Mouse (Mus musculus) megakaryocyte-erythroid progenitor cell, adult 5-6 weeks (primary cell): ENCODE results near the gene Adamtsl1. TPM values are rescaled to one million over a fixed set of nuclear protein-coding genes. Genes with fewer than 3 reads are reported as not detected.
A peak's percentile ranks its signal among the peaks of the same experiment; 100 is the strongest.

Source experiments
- ATAC-seq: replicated peaks from 2 replicates; pipeline ENCODE4 v1.8.0; 2016; ENCODE audit warnings: mild to moderate bottlenecking, inconsistent platforms; ENCODE audit not compliant: severe bottlenecking, poor library complexity, low FRiP score, low TSS enrichment
- total RNA-seq, 2 experiments: library from RNA; stranded (forward) in 1 of 2; stranded (reverse) in 1 of 2; fragments of 200-1000, 215-1000 nt in 1 of 2; fragments of >200 nt in 1 of 2; fragmentation: Nextera tagmentation in 1 of 2; gene quantifications; 2 replicates each; pipeline ENCODE4 v1.2.3; 2014 to 2017

The Adamtsl1 gene
- total RNA-seq, 2 experiments from 2014 or later: not detected

DNA sequence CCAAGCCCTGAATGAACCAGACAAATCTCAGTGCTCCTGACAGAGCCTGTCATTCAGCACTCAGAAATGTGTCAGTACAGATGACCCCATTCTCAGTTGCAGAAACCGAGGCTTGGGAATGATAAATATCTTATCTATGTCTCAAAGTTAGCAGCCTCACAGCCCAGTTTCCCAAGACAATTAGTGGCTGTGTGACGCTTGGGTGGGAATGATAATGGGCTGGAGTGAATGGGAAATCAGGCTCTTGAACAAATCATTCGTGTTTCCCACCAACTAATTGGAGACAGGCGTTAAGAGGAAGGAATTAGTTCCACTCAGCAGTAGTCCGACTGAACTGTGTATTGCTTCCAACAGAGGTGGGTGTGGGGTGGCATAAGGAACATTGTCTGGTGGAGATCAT, 268.5 kb downstream of the Adamtsl1 start:
- ATAC-seq: no peak

DNA sequence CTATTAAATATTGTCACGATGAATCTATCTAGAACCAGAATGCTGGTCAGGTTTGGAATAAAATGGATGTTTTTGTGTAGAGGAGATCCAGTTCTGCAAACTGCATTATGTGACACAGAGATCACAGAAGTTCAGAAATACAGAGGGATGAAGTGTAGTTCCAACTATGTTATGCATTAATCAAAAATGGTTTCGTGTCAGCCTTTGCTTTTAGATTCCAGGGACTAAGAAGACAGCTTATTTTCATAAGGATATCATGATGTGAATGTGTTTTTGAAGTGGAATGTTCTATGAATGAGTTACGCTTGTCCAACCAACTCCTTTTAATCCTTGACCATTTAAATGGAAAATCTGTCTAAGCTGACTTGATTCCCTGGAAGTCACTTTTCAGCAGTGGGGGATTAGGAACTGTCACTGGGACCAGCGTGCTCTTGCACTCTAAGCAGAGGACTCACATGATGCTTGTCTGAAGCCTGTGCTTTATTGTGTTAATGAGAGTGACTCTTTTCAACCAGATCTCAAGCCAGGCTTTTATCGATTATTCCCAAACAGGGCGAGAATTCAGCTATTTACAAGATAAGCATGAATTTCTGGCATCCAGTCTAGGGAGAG, 269.9 kb downstream of the Adamtsl1 start:
- ATAC-seq: no peak

- no peak for ATAC-seq
Measured at GRCm38 (mm10) chr4:85784428-85784827, 270.5 kb downstream of the Adamtsl1 start.

DNA sequence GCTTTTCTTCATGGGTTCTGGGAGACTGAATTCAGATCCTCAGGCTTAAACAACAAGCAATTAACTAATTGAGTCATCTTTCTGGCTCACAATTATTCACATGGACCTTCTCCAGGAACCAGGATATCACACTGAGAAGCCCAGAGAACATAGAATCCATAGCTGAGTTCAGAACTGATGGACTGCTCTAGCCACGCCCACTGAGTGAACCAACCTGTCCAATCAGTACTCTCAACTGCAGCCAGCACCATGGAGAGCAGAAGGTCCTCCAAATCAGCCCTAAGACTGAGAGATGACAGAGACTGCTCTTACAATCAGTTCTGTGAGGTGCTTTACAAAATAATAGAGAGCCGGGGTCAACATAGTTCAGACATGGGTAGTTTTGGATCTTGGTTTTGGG, 276.3 kb downstream of the Adamtsl1 start:
- ATAC-seq: peak; percentile 59; the same call in 1 of the 2 replicates

DNA sequence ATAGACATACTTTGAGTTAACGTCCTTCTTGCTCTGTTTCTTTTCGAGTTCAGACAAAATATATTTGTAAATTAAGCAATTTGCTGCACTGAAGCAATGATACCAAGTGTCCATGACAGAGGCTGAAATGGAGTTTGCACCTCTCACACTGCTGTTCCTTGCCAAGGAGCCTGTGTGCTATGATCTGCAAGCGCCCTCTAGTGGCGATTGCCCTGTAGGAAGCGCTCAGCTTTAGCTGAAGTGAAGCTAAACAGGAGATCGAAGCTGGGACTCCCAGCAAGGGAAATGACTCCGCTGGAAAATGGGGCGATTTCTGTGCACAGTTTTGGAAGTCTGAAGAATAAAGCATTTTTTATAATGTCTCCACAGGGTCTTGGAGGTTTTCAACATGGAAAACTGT, 287.8 kb downstream of the Adamtsl1 start:
- peak; percentile 90 for ATAC-seq

DNA sequence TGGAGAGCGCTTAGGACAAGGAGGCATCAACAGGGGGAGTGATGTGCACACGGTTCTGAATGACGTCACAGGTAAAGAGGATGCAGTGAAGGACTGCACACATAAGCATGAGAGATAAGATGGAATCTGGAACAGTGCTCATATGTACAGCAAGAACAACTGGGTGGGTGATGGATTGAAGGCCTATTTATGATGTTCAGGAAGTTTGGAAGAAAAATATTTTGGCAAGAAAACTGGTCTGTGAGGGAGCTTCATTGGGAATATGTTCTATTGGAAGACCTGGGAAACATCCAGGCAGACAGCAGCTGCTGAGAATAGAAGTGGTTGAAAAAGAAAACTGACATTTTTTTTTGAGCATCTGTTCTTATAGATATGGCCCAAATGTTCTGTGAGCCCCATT, 300.4 kb downstream of the Adamtsl1 start:
- no peak for ATAC-seq

- ATAC-seq: no peak
Measured at GRCm38 (mm10) chr4:85818504-85818903, 304.5 kb downstream of the Adamtsl1 start.

DNA sequence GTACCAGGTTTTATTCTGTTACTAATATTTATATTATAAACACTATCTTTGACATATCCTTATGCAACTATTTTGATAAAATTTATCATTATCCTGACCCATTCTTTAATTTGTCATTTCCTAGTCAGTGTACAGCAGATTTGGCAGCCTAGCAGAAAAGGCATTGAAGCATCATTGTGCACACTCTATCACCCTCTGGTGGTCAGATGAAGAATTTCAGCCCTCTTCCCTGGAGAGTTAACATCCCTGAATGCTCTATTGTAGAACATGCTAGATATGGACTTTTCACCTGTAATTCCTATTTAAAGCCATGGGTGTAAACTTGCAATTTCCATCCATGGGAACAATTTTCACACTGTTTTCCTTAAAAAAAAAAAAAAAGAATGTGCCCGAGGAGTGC, 305.2 kb downstream of the Adamtsl1 start:
- peak; percentile 85 for ATAC-seq

GRCm38 (mm10) chr4:85819921-85820320, 305.9 kb downstream of the Adamtsl1 start:
- ATAC-seq: no peak

DNA sequence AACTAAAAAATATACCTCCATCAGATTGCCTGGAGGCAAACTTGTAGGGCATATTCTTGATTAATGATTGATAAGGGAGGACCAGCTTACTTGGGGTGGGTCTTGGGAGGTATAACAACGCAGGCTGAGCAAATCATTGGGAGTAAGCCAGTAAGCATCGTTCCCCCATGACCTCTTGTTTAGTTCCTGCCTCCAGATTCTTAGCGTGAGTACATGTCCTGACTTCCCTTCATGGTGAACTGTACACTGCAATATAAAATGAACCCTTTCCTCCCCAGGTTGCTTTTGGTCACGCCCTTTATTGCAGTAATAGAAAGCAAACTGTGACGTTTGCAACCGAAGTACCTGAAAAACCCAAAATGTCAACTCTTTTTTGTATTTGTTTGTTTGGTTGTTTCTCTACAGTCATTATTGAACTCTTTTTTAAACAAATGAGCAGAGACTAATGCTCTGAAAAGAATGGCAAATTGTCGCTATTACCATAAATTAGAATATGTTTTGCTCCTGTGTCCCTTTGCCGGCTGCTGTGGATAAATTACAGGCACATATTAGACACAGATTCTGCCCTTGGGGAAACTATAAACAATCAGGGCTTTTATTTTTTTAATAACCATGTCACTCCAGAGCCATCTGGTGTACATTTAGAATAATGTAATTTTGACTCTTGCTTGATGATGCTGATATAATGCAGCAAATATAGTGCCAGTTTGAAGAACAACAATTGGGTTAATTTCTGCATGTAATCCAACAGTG, 310.2 kb downstream of the Adamtsl1 start:
- no peak for ATAC-seq

GRCm38 (mm10) chr4:85824705-85825085, 310.7 kb downstream of the Adamtsl1 start:
- no peak for ATAC-seq

- no peak for ATAC-seq
Measured at GRCm38 (mm10) chr4:85837058-85837457, 323.1 kb downstream of the Adamtsl1 start.

- ATAC-seq: no peak
Measured at GRCm38 (mm10) chr4:85837532-85837965, 323.6 kb downstream of the Adamtsl1 start.

DNA sequence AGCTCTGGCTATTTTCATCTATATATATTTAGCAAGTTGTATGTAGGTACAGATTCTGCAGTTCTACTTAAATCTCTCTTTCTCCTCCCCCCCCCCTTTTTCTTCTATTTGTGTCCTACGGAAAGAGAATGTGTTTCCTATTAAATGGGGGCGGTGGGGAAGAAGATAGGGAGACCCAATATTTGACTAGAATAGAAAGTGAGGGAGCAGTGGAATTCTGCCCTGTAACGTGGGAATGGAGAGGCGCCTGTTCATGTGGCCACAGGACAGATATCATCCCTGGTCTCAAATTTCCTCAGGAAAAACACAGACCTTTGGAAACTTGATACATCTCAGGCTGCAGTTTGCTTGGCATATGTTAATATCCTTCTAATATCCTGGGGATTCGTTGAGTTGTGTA, 324.1 kb downstream of the Adamtsl1 start:
- no peak for ATAC-seq

DNA sequence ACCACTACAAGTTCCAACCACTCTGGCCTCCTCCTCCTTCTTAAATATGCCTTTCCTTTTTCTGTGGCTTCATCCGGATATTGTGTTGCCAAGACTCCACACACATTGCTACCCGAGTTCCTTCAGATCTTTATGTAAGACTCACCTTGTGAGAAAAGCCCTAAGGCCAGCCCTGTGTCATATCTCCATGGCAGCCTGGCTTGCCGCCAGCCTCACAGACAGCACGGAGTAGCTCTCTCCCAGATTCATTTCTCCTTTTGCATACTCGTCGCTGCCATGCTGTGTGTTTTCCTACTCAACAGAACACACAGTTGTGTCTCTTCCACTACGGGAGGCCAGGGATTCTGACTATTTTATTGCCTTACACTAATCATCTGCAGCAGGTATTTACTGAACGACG, 328.1 kb downstream of the Adamtsl1 start:
- ATAC-seq: no peak

GRCm38 (mm10) chr4:85844381-85844780, 330.4 kb downstream of the Adamtsl1 start:
- ATAC-seq: no peak

DNA sequence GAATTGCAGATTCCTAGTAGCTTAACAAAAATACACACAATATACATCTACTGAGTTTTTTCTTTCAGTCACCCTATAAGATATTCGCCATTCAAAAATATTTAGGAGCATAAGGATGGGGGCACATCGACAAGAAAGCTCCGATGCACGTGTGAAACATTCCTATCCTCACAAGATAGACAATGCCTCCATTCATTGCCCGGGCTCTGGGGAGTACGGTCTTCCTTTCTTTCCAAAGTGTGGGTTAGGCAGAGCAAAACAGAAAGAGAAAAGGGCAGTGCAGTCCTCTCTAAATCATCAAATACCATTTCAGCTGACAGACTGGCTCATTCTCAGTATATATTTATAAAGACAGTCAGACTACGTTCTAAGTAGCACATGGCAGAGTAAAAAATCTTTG, 332.0 kb downstream of the Adamtsl1 start:
- no peak for ATAC-seq

DNA sequence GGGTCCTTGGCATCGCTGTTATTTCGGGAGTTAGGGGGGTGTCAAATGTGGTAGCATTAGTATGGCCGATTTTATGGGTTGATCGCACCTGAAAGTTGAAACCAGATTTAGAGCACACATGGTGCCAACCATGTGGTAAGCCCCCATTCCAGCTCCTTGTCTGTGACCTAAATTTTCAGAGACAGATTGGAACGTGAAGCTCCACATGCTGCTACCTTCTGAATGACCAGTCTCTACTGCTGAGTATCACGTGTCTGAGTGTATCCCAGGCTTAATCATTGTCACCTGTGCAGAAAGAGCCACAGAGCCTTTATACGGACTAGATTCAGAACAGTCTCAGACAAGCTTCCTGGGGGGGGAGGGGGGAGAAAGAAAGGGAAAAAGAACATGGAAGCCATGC, 339.4 kb downstream of the Adamtsl1 start:
- ATAC-seq: no peak

GRCm38 (mm10) chr4:85854507-85854906, 340.5 kb downstream of the Adamtsl1 start:
- ATAC-seq: no peak

DNA sequence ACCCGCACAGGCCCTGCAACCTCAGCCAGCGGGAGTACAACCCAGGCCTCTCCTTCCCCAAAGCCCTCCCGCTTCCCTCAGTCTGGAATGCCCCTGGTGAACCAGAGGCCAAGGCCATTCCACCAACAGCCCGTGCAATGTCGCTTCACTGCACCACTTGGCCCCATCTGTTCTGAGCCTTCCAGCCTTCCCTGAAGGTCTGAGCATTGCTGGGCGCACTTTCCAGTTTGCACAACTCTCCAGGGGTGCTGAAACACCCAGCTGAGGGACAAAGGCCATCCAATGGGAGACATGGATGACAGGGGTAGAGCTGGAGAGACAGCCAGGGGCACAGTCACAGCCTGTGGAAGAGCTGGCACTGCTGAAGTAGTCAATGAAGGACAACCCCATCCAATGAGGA, 365.4 kb downstream of the Adamtsl1 start:
- no peak for ATAC-seq

- ATAC-seq: no peak
Measured at GRCm38 (mm10) chr4:85881318-85881717, 367.3 kb downstream of the Adamtsl1 start.
